Mouse (Mus musculus) limb, embryonic 11.5 days (tissue): Measurements from ENCODE around the gene Agfg1. TPM values are rescaled to one million over a fixed set of nuclear protein-coding genes. Genes with fewer than 3 reads are reported as not detected.
"Not testable (repeated sequence)": the region's sequence is repeated elsewhere in the genome, so short reads cannot be mapped to it uniquely, and the experiment has no call there.

ENCODE experiments used
- ATAC-seq: fragments of 200-750 bp; cut with Nextera tagmentation; 2 replicates; pipeline ENCODE4 v1.8.0; 2017; ENCODE audit warnings: low read depth; ENCODE audit not compliant: insufficient number of reproducible peaks, low FRiP score, low TSS enrichment
- DNase-seq: peaks from one replicate; pipeline ENCODE4 v3.0.0-alpha.2; 2015; ENCODE audit warnings: low spot score
- H3K27ac ChIP-seq: fragments of 300-500 bp; sonication (generic); replicated peaks from 2 replicates; pipeline ENCODE4 v1.5.1; 2014; ENCODE audit warnings: low read depth, mild to moderate bottlenecking, low read length
- H3K27me3 ChIP-seq: fragments of 300-500 bp; sonication (generic); 2 replicates; pipeline ENCODE4 v1.6.1; 2014; ENCODE audit warnings: mild to moderate bottlenecking, low read length, mixed read lengths; ENCODE audit not compliant: control insufficient read depth, insufficient read depth
- H3K36me3 ChIP-seq: fragments of 300-500 bp; sonication (generic); 2 replicates; pipeline ENCODE4 v1.6.1; 2014; ENCODE audit warnings: mild to moderate bottlenecking, low read length, moderate library complexity, mixed read lengths; ENCODE audit not compliant: control insufficient read depth, insufficient read depth
- H3K4me1 ChIP-seq: fragments of 300-500 bp; sonication (generic); 2 replicates; pipeline ENCODE4 v1.6.1; 2014; ENCODE audit warnings: low read length, mixed read lengths; ENCODE audit not compliant: control insufficient read depth, insufficient read depth
- H3K4me2 ChIP-seq: fragments of 300-500 bp; sonication (generic); 2 replicates; pipeline ENCODE4 v1.6.1; 2014; ENCODE audit warnings: low read depth, mild to moderate bottlenecking, moderate library complexity; ENCODE audit not compliant: severe bottlenecking
- H3K4me3 ChIP-seq: fragments of 300-500 bp; sonication (generic); 2 replicates; pipeline ENCODE4 v1.5.1; 2014; ENCODE audit warnings: low read depth, low read length
- H3K9ac ChIP-seq: fragments of 300-500 bp; sonication (generic); 2 replicates; pipeline ENCODE4 v1.6.1; 2014; ENCODE audit warnings: mild to moderate bottlenecking, low read length
- H3K9me3 ChIP-seq: fragments of 300-500 bp; sonication (generic); 2 replicates; pipeline ENCODE4 v1.6.1; 2016; ENCODE audit warnings: low read length; ENCODE audit not compliant: control insufficient read depth
- WGBS: fragments of 180-500 bp; shearing (Covaris S2); extraction: QIAGEN DNeasy Blood & Tissue Kit; methylation state at CpG from one replicate; pipeline ENCODE4 v1.1.7; 2014; 5-methylcytosine and 5-hydroxymethylcytosine counted together
- microRNA-seq: library from miRNA; unstranded; fragments of <30 nt; microRNA quantifications from one replicate; pipeline ENCODE4, GENCODE M21; 2016
- polyA plus RNA-seq: library from polyadenylated mRNA; unstranded; fragments of >200 nt; fragmentation: Nextera tagmentation; extraction: Ambion mirVana; gene quantifications from 2 replicates; pipeline ENCODE4 v1.2.1, GENCODE M21; 2014

Gene Agfg1
- polyA plus RNA-seq, 1 experiment from 2014 or later = 39.8 TPM

GRCm38 (mm10) chr1:82938666-82939065, 99.4 kb downstream of the Agfg1 start:
- no peak overlapping the region for H3K4me3 ChIP-seq
- no peak for ATAC-seq
- WGBS = 88% methylated on average over 5 of the region's 5 CpGs

GRCm38 (mm10) chr1:82942505-82942904, 103.2 kb downstream of the Agfg1 start:
- H3K4me3 ChIP-seq, ATAC-seq, H3K27me3 ChIP-seq, H3K9me3 ChIP-seq, H3K4me2 ChIP-seq, H3K4me1 ChIP-seq, H3K27ac ChIP-seq, DNase-seq, H3K36me3 ChIP-seq, H3K9ac ChIP-seq: not testable (repeated sequence)
- 88% methylated on average over 1 of the region's 2 CpGs for WGBS

More at GRCm38 (mm10) chr1:82938666-82939065, 99.4 kb downstream of the Agfg1 start:
- Histone ChIP-seq H3K36me3 (no peaks in the 10 kb centered on the region), H3K27ac (no peak overlapping the region), H3K4me1 (no peaks in the 10 kb centered on the region), H3K27me3 (no peaks in the 10 kb centered on the region), H3K9ac (no peak overlapping the region), H3K4me2 (no peak overlapping the region), H3K9me3 (no peaks in the 10 kb centered on the region)
- no peak for DNase-seq

DNA sequence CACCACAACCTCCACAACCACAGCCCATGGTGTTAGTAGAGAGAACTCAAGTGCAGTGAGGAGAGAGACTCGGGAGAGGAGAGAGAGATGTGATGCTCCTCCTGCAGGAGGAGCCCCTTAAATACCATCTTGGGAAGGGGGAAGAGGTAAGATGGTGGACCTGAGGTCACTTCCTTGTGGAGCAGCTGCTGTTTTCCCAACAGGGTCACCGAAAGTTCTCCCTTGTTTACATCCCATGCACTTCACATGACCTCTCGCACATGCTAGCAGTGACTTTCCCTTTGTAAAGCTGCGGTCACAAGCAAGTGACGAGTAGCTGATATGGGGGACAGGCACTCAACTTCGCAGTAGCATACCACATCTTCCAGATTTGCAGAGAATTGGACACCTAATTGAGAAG, 104.0 kb downstream of the Agfg1 start, which contains the start of gene A030003K21Rik:
A030003K21Rik (minus strand) TSS at position 94 of the 400 bp plus-strand sequence.
- not testable (repeated sequence) for H3K9ac ChIP-seq, DNase-seq, H3K4me3 ChIP-seq, ATAC-seq, H3K4me1 ChIP-seq, H3K36me3 ChIP-seq, H3K9me3 ChIP-seq, H3K4me2 ChIP-seq, H3K27me3 ChIP-seq, H3K27ac ChIP-seq
- WGBS = no CpG with 5 or more reads among the region's 6 CpGs

DNA sequence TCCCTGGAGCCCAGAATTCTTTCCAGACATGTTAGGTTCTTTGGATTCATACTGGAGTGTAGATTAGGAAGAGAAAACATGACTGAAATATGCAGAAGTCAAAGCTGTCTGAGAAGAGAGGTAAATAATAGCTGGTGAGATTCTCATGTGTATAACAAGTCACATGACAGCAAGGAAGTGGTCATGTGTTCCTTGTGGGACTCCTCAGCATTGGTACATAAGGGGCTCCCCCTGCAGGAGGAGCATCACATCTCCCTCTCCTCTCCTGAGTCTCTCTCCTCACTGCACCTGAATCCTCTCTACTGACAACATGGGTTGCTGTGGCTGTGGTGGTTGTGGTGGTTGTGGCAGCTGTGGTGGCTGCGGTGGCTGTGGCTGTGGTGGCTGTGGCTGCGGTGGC, 106.7 kb downstream of the Agfg1 start:
- H3K4me3 ChIP-seq, H3K4me2 ChIP-seq, H3K4me1 ChIP-seq, H3K9me3 ChIP-seq, H3K27me3 ChIP-seq, H3K9ac ChIP-seq, H3K27ac ChIP-seq, ATAC-seq, H3K36me3 ChIP-seq, DNase-seq: not testable (repeated sequence)
- WGBS = 100% methylated on average over 2 of the region's 2 CpGs

- H3K27ac ChIP-seq = no peak overlapping the region
- WGBS = 87% methylated on average over 2 of the region's 2 CpGs
- ATAC-seq (no peak), DNase-seq (no peak)
- H3K4me1 ChIP-seq = no peaks in the 10 kb centered on the region
- no peaks in the 10 kb centered on the region for H3K36me3 ChIP-seq
- no peak overlapping the region for H3K4me3 ChIP-seq
- H3K9me3 ChIP-seq = no peaks in the 10 kb centered on the region
- H3K9ac ChIP-seq = no peak overlapping the region
- H3K27me3 ChIP-seq = no peaks in the 10 kb centered on the region
- H3K4me2 ChIP-seq = no peak overlapping the region
Measured at GRCm38 (mm10) chr1:82948601-82949000, 109.3 kb downstream of the Agfg1 start.

Small RNAs within 50 kb of the gene (microRNA-seq; reads per million reads assigned to microRNA genes)
- gene Gm22396 = not detected

Other genes starting within 250 kb of the Agfg1 start
- gene Mff, start 114.6 kb upstream of the Agfg1 start, polyA plus RNA-seq = 233 and 234 TPM in 2 replicates
- not detected in 2 replicates for gene Tm4sf20, start 71.0 kb upstream of the Agfg1 start, polyA plus RNA-seq
- not detected in 2 replicates for gene Gm47791, start 68.2 kb upstream of the Agfg1 start, polyA plus RNA-seq
- 0.33 TPM in 1 of 2 replicates, not detected in the other for gene A030005L19Rik, start 73.8 kb downstream of the Agfg1 start, polyA plus RNA-seq
- not detected in 2 replicates for gene A030014E15Rik, start 85.4 kb downstream of the Agfg1 start, polyA plus RNA-seq
- not detected in 2 replicates for gene Gm6217, start 91.9 kb downstream of the Agfg1 start, polyA plus RNA-seq
- not detected in 2 replicates for gene A030003K21Rik, start 103.9 kb downstream of the Agfg1 start, polyA plus RNA-seq
- not detected in 2 replicates for gene Gm7544, start 116.5 kb downstream of the Agfg1 start, polyA plus RNA-seq
- gene Gm47955, start 120.8 kb downstream of the Agfg1 start, polyA plus RNA-seq = not detected in 2 replicates
- not detected in 2 replicates for gene Gm47959, start 161.1 kb downstream of the Agfg1 start, polyA plus RNA-seq
- 0.83 and 1.6 TPM in 2 replicates for gene Slc19a3, start 199.0 kb downstream of the Agfg1 start, polyA plus RNA-seq
- not detected in 2 replicates for gene Krtap28-10, start 203.0 kb downstream of the Agfg1 start, polyA plus RNA-seq
- not detected in 2 replicates for gene Gm47969, start 205.4 kb downstream of the Agfg1 start, polyA plus RNA-seq
- gene A030005K14Rik, start 219.9 kb downstream of the Agfg1 start, polyA plus RNA-seq = not detected in 2 replicates
- gene Krtap28-13, start 221.4 kb downstream of the Agfg1 start, polyA plus RNA-seq = not detected in 2 replicates